Mouse (Mus musculus): ENCODE measurements around the gene Gm10720.
"Not testable (repeated sequence)": the region's sequence is repeated elsewhere in the genome, so short reads cannot be mapped to it uniquely, and the experiment has no call there.

Gm10720 gene

GRCm38 (mm10) chr9:3015354-3015753 lies at the start of gene Gm10720:
TSS of gene Gm10720 (plus strand) at chr9:3015654.
- not testable (repeated sequence) for DNase-seq (ENCODE audit: low spot score)

GRCm38 (mm10) chr9:3000445-3000972 lies 14.9 kb upstream of the Gm10720 start, which contains the start of gene Gm10722:
TSS of gene Gm10722 (plus strand) at chr9:3000922.
- peak; percentile 47 for DNase-seq (ENCODE audit: low spot score)

- DNase-seq (ENCODE audit: low spot score): not testable (repeated sequence)
Measured at GRCm38 (mm10) chr9:3001006-3001405, 14.4 kb upstream of the Gm10720 start.

- peak; percentile 17 for DNase-seq (ENCODE audit: low spot score)
Measured at GRCm38 (mm10) chr9:3001948-3002659, 13.3 kb upstream of the Gm10720 start.

GRCm38 (mm10) chr9:3002794-3003396 lies 12.6 kb upstream of the Gm10720 start, which contains the start of gene Gm11168:
TSS of gene Gm11168 (plus strand) at chr9:3003346.
- not testable (repeated sequence) for DNase-seq (ENCODE audit: low spot score)

GRCm38 (mm10) chr9:3006179-3006578 lies 9.3 kb upstream of the Gm10720 start:
- DNase-seq (ENCODE audit: low spot score): not testable (repeated sequence)

GRCm38 (mm10) chr9:3006636-3007035 lies 8.8 kb upstream of the Gm10720 start:
- DNase-seq (ENCODE audit: low spot score): not testable (repeated sequence)

GRCm38 (mm10) chr9:3007272-3007671 lies 8.2 kb upstream of the Gm10720 start:
- DNase-seq (ENCODE audit: low spot score): peak; percentile 29

- not testable (repeated sequence) for DNase-seq (ENCODE audit: low spot score)
Measured at GRCm38 (mm10) chr9:3009331-3009730, 6.1 kb upstream of the Gm10720 start.

- not testable (repeated sequence) for DNase-seq (ENCODE audit: low spot score)
Measured at GRCm38 (mm10) chr9:3012054-3012621, 3.3 kb upstream of the Gm10720 start.

GRCm38 (mm10) chr9:3012733-3013279 lies 2.6 kb upstream of the Gm10720 start, which contains the start of gene Gm10721:
TSS of gene Gm10721 (plus strand) at chr9:3013140.
- DNase-seq (ENCODE audit: low spot score): not testable (repeated sequence)

GRCm38 (mm10) chr9:3015896-3016295 lies 442 bp downstream of the Gm10720 start:
- not testable (repeated sequence) for DNase-seq (ENCODE audit: low spot score)

- not testable (repeated sequence) for DNase-seq (ENCODE audit: low spot score)
Measured at GRCm38 (mm10) chr9:3017108-3017507, 1.7 kb downstream of the Gm10720 start, which contains the start of gene Gm10719. TSS of gene Gm10719 (plus strand) at chr9:3017408.

GRCm38 (mm10) chr9:3018944-3019343 lies 3.5 kb downstream of the Gm10720 start:
- DNase-seq (ENCODE audit: low spot score): not testable (repeated sequence)

- DNase-seq (ENCODE audit: low spot score): not testable (repeated sequence)
Measured at GRCm38 (mm10) chr9:3019835-3020727, 4.6 kb downstream of the Gm10720 start.

- peak; percentile 44 for DNase-seq (ENCODE audit: low spot score)
Measured at GRCm38 (mm10) chr9:3022316-3023008, 7.0 kb downstream of the Gm10720 start.

GRCm38 (mm10) chr9:3023312-3023984 lies 8.0 kb downstream of the Gm10720 start, which contains the start of gene Gm10718:
TSS of gene Gm10718 (plus strand) at chr9:3023547.
- not testable (repeated sequence) for DNase-seq (ENCODE audit: low spot score)

GRCm38 (mm10) chr9:3023985-3024648 lies 8.7 kb downstream of the Gm10720 start:
- DNase-seq (ENCODE audit: low spot score): not testable (repeated sequence)

GRCm38 (mm10) chr9:3024912-3025467 lies 9.5 kb downstream of the Gm10720 start, which contains the start of gene Gm10717:
TSS of gene Gm10717 (plus strand) at chr9:3025417.
- DNase-seq (ENCODE audit: low spot score): not testable (repeated sequence)
